Mouse (Mus musculus) ovary, postnatal 36 days (tissue): Measurements from ENCODE around the gene Nol4l.
"Not testable (repeated sequence)": the region's sequence is repeated elsewhere in the genome, so short reads cannot be mapped to it uniquely, and the experiment has no call there.

Experiments
- DNase-seq: peaks from one replicate; pipeline ENCODE4 v3.0.0; 2022; ENCODE audit warnings: low spot score, mixed read lengths

Gene Nol4l

DNA sequence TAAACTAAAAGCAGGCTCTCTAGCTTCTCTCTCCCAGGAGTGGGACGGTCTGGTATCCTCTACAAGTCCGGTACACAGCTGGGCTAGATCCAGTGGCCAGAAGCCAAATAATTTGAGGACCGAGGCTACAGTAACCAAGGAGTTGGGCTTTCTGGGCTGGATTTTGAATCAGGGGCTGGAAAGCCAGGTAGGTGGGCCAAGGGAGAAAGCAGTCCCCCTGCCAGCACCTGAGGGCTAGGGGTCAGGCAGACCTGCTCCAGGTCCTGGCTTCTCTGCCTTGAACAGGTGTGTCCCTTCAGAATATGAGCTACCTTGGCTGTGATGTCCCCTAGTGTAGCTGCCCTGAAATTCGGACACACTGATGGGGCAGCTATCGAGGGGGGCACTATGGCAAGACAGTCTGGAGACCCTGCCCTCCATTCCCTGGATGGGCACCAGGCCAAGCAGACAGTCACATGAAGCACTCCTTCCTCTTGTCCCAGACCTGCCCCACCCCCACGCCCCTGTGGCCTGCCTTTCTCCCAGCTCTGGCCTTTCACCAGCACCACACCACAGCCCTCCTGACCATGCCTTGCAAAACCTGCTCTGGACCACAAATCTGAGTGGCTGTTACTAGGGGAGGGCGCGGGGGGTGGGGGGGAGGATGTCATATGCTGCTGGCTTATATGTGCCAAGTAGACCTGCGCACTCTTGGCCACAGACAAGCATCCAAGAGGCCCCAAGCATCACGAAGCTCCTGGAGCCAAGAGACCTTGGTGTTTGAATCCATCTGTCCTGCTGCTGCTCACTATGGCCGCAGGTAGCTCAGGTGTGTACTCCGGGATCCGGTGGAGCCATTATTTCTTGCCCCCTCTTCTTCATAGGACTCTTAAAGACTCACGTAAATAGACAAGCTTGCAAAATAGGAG lies 17.1 kb downstream of the Nol4l start:
- DNase-seq, result no peak

- DNase-seq, result no peak
These were observed 18.2 kb downstream of the Nol4l start for GRCm38 (mm10) chr2:153511562-153511961.

GRCm38 (mm10) chr2:153510136-153510535 lies 19.6 kb downstream of the Nol4l start:
- DNase-seq, result no peak

GRCm38 (mm10) chr2:153509211-153510029 lies 20.4 kb downstream of the Nol4l start:
- no peak for DNase-seq

DNA sequence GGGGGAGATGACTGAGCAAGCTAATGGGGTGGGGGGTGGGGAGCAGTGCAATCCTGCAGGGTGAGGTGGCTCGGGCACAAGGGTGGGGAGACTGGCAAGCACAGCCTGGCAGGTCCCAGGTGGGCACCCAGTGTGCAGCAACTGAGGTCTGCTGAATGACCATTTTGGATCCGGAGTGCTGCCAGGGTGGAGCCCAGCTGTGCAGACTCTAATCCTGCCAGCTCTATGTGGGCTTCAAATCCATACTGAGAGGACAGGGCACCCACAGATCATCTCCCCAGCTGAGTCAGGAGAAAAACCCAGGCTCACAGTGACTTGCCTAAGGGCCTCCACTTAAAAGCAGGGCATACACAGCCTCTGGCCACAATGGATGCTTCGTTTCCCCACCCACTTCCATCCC lies 21.4 kb downstream of the Nol4l start:
- no peak for DNase-seq

DNA sequence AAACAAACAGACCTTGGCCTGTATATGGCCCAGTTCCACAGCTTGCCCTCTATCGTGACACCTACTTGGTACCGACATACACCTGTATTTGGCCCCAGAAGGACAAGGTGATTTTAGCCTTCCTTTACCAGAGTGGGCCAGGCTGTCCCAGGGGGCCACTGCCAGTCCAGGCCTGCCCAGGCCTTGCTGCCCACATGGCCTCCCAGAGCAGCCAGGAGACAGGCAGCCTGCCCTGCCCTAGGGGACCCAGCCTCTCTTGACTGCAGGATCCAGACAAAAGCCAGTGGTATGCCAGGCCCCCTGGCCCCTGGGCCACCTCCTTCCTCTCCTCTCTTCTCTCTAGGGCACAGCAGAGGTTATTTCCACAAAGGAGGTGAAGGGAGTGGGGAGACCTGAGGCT lies 21.8 kb downstream of the Nol4l start:
- no peak for DNase-seq

- no peak for DNase-seq
These were observed 23.4 kb downstream of the Nol4l start for GRCm38 (mm10) chr2:153506385-153506784.

GRCm38 (mm10) chr2:153499154-153499553 lies 30.6 kb downstream of the Nol4l start:
- no peak for DNase-seq

- no peak for DNase-seq
These were observed 32.9 kb downstream of the Nol4l start for GRCm38 (mm10) chr2:153496898-153497297.

- no peak for DNase-seq
These were observed 33.5 kb downstream of the Nol4l start for GRCm38 (mm10) chr2:153496301-153496700.

GRCm38 (mm10) chr2:153495818-153496217 lies 34.0 kb downstream of the Nol4l start:
- no peak for DNase-seq

GRCm38 (mm10) chr2:153495391-153495790 lies 34.4 kb downstream of the Nol4l start:
- DNase-seq, result not testable (repeated sequence)

DNA sequence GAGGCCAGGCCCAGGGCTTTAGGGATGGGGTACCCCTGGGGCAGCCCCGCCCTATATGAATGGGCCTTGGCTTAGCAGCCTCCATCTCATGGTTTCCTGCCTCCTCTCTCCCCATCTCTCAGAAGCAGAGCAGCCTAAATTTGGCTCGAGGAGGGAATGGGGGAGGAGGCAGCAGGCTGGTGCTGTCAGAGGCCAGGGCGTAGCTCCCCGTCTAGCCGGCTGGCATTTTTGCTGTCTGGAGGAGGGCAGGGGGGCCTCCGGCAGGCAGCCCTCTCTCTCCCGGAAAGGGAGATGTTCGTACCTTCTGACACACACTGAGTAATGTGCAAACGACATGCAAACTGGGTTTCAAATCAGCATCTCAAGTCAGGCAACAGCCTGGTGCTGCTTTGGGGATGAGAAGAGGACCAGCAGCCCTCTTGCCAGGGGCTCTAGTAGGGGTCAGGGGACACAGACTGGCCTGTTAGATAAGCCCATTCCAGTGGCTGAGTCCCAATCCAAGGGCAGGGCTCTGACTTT lies 35.4 kb downstream of the Nol4l start:
- DNase-seq, result no peak

- no peak for DNase-seq
These were observed 35.9 kb downstream of the Nol4l start for GRCm38 (mm10) chr2:153493781-153494292.

GRCm38 (mm10) chr2:153493393-153493731 lies 36.4 kb downstream of the Nol4l start:
- no peak for DNase-seq

- DNase-seq, result peak; percentile 71
These were observed 37.0 kb downstream of the Nol4l start, which contains the start of gene 4930404H24Rik for GRCm38 (mm10) chr2:153492573-153493392. Gene 4930404H24Rik, plus strand, starts transcription at chr2:153492790.

DNA sequence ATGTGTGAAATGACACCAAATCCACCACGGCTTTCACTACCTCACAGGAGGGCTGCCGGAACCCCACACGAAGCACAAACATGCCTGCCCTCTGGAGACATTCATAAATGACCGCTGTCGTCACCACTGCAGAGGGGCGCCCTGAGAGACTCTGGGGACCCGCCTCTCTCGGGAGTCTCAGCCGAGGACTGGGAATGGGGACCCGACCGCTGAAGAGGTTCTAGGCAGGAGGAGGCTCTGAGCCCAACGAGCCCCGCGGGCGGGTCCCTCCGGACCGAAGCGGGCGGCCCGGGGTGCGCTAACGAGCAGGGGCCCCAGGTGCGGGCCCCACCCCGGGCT lies 37.6 kb downstream of the Nol4l start:
- DNase-seq, result no peak

DNA sequence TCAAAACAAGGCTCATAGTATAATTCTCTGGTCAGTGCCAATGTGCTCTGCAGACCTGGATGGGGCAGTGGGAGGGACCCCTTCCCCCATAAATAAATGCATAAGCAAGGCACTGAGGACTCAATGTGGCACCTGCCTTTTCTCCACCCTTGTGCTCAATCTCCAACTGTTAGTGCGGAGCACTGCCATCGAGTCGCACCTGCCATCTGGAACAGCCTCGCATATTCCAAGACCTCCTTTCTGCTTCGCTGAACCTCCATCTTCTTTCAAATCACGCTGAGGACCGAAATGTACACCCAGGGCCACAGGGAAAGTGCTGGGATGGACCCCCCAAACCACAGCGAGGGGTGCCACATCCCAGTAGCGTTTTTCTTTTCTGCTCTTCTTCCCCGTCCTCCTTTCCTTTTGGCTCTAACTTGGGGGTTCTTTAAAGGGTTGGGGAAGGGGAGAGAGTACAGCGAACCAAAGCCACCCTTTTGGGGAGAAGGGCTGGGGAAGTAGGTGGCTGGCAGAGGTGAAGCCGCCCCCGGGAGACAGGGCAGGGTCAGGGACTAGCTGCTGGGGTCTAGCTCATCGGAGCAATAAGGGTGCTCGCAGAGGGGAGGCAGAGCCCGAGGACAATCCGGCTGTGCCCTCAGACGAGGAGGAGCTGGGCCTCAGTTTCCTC lies 38.1 kb downstream of the Nol4l start:
- DNase-seq, result no peak

- no peak for DNase-seq
These were observed 38.8 kb downstream of the Nol4l start for GRCm38 (mm10) chr2:153490940-153491339.

DNA sequence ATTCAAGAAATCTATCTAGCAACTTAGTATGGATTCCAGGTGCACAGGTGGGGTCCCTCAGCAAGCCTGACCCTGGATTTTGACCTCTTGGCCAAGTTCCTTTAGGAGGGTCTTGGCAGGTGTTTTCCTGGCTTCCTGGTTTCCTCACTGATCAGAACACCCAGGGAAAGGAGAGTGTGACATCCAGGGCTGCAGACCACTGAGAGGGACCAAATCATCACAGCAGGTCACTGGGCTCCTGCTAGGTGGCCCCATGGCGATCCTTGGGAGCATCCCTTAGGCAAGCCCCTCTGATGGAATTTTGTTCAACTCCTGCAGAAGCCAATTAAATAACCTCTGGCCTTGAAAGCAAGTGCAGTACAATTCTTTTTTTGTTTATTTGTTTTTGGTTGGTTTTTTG lies 39.7 kb downstream of the Nol4l start:
- no peak for DNase-seq

GRCm38 (mm10) chr2:153484071-153484470 lies 45.7 kb downstream of the Nol4l start:
- no peak for DNase-seq
